Mouse (Mus musculus): ENCODE data around the gene Rftn1. TPM values are rescaled to one million over a fixed set of nuclear protein-coding genes. Genes with fewer than 3 reads are reported as not detected.

The Rftn1 gene
- total and polyA plus RNA-seq, 2 experiments from 2014 or later = 19.7 to 44.4 TPM

DNA sequence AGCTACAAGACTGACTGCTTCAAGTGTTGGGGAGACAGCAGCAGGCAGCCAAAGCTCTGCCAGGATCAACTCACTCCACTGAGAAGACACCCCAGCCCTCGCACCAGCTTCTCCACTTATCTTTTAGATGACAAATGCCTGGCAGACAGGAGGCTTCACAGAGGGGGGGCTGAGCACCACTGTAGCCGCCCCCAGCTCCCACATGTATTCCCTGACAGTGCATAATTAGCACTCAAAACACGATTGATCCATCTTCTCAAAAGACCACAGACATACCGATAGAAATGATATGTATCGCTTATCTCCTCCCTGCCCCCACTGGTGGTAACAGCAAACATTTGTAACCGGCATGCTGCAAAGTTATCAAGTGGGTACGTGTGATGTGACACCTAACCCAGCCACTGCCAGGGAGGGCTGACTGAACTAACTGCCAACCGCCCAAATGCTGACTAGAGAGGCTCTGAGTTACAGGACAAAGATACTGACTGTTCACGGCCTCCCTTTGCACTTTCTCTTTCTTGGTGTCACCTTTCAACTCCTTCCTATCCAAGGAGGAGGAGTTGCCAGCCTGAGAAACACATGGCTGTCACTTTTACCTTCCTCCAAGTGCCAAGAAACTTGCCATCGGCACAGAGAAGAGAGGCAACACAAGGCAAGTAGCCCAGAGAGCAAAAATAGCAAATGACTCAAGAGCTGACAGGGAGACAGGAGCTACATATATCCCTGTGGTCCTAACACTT lies 120.4 kb downstream of the Rftn1 start:
- Histone ChIP-seq H3K9me3 (ENCODE audit: low read length) (no peaks in the 10 kb centered on the region), H3K9ac (replicated peaks; ENCODE audit: low read length) (no peak overlapping the region)

DNA sequence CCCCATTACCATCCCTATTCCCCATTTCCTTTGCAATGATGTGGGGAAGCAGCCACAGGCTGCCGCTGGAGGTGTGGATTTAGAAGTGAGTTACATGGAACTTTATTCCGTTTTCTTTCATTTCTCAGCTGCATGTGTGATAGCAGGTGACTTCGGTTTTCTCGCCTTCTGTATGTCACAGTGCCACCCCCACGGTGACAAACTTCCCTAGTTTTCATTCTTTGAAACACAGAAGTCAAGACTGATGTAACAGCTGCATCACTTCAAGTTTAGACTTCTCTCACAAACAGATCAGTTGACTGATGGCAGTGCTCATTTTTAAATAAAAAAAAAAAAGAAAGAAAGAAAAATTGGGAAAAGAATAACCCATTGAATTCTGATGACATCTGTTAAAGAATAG lies 121.3 kb downstream of the Rftn1 start:
- WGBS = 87% methylated on average over 5 of the region's 5 CpGs
- no peaks in the 10 kb centered on the region for H3K27me3 ChIP-seq (ENCODE audit: insufficient read depth, low read length)
- no peak for TF ChIP-seq CTCF (IDR thresholded peaks at IDR 0.05; ENCODE audit: low read depth)
- no peak overlapping the region for H3K4me3 ChIP-seq (ENCODE audit: low read length)
- no peak overlapping the region for H3K9ac ChIP-seq (replicated peaks; ENCODE audit: low read length)
- H3K27ac ChIP-seq = no peak overlapping the region
- no peak overlapping the region for H3K4me2 ChIP-seq (ENCODE audit: low read depth, low read length)
- ATAC-seq = no peak
- H3K36me3 ChIP-seq (ENCODE audit: insufficient read depth, low read length) = no peaks in the 10 kb centered on the region
- DNase-seq (ENCODE audit: low spot score) = no peak
- H3K9me3 ChIP-seq (ENCODE audit: low read length) = no peaks in the 10 kb centered on the region
- H3K4me1 ChIP-seq (ENCODE audit: insufficient read depth, low read length) = no peaks in the 10 kb centered on the region

More for the DNA sequence above, 120.4 kb downstream of the Rftn1 start:
- Histone ChIP-seq H3K4me2 (ENCODE audit: low read depth, low read length) (no peak overlapping the region), H3K27me3 (ENCODE audit: insufficient read depth, low read length) (no peaks in the 10 kb centered on the region), H3K27ac (no peak overlapping the region), H3K36me3 (ENCODE audit: insufficient read depth, low read length) (no peaks in the 10 kb centered on the region), H3K4me1 (ENCODE audit: insufficient read depth, low read length) (no peaks in the 10 kb centered on the region), H3K4me3 (ENCODE audit: low read length) (no peak overlapping the region)
- no peak for TF ChIP-seq CTCF (IDR thresholded peaks at IDR 0.05; ENCODE audit: low read depth)
- WGBS = 52% methylated on average over 10 of the region's 10 CpGs
- ATAC-seq = no peak
- no peak for DNase-seq (ENCODE audit: low spot score)

DNA sequence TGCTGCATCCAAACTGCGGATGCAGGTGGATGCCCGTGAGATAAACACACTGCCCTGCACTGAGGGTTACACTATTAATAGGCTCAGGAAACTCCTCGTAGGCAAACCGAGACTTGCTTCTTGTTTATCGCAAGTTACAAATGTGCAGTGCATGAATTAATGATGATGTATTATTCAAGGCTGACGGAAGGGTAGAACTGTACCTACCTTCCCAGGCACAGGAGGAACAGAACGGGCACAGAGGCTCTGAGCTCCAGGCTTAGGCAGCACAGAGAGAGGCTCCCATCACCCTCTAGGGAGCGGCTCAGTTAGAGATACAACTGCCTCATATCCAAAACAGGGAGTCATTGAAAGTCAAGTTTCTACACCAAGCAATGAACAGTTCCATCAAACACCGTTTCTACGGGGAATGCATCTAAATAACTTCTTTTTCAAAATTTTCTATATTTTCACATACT lies 121.8 kb downstream of the Rftn1 start:
- Histone ChIP-seq H3K27me3 (ENCODE audit: insufficient read depth, low read length) (no peaks in the 10 kb centered on the region), H3K4me1 (ENCODE audit: insufficient read depth, low read length) (no peaks in the 10 kb centered on the region), H3K4me3 (ENCODE audit: low read length) (no peak overlapping the region), H3K9ac (replicated peaks; ENCODE audit: low read length) (no peak overlapping the region), H3K27ac (no peak overlapping the region), H3K9me3 (ENCODE audit: low read length) (no peaks in the 10 kb centered on the region), H3K4me2 (ENCODE audit: low read depth, low read length) (no peak overlapping the region), H3K36me3 (ENCODE audit: insufficient read depth, low read length) (no peaks in the 10 kb centered on the region)
- 88% methylated on average over 10 of the region's 10 CpGs for WGBS
- no peak for TF ChIP-seq CTCF (IDR thresholded peaks at IDR 0.05; ENCODE audit: low read depth)
- DNase-seq (ENCODE audit: low spot score) = no peak
- no peak for ATAC-seq

- no peak for TF ChIP-seq CTCF (IDR thresholded peaks at IDR 0.05; ENCODE audit: low read depth)
Observed at GRCm38 (mm10) chr17:50067774-50068680, 122.4 kb downstream of the Rftn1 start.

GRCm38 (mm10) chr17:50066822-50067713 lies 123.4 kb downstream of the Rftn1 start:
- Histone ChIP-seq H3K4me2 (ENCODE audit: low read depth, low read length) (no peak overlapping the region), H3K4me1 (ENCODE audit: insufficient read depth, low read length) (no peaks in the 10 kb centered on the region), H3K27ac (no peak overlapping the region), H3K9me3 (ENCODE audit: low read length) (no peaks in the 10 kb centered on the region), H3K4me3 (ENCODE audit: low read length) (no peak overlapping the region), H3K36me3 (ENCODE audit: insufficient read depth, low read length) (no peaks in the 10 kb centered on the region), H3K9ac (replicated peaks; ENCODE audit: low read length) (no peak overlapping the region), H3K27me3 (ENCODE audit: insufficient read depth, low read length) (no peaks in the 10 kb centered on the region)
- no peak for TF ChIP-seq CTCF (IDR thresholded peaks at IDR 0.05; ENCODE audit: low read depth)
- ATAC-seq (no peak), DNase-seq (ENCODE audit: low spot score) (no peak)
- 67% methylated on average over 8 of the region's 8 CpGs for WGBS

More at GRCm38 (mm10) chr17:50067774-50068680, 122.4 kb downstream of the Rftn1 start:
- Histone ChIP-seq H3K36me3 (ENCODE audit: insufficient read depth, low read length) (no peaks in the 10 kb centered on the region), H3K9me3 (ENCODE audit: low read length) (no peaks in the 10 kb centered on the region), H3K4me1 (ENCODE audit: insufficient read depth, low read length) (no peaks in the 10 kb centered on the region), H3K9ac (replicated peaks; ENCODE audit: low read length) (no peak overlapping the region), H3K27ac (no peak overlapping the region), H3K4me3 (ENCODE audit: low read length) (no peak overlapping the region), H3K4me2 (ENCODE audit: low read depth, low read length) (no peak overlapping the region), H3K27me3 (ENCODE audit: insufficient read depth, low read length) (no peaks in the 10 kb centered on the region)
- 86% methylated on average over 5 of the region's 5 CpGs for WGBS
- no peak for ATAC-seq
- DNase-seq (ENCODE audit: low spot score) = no peak

Measured in hindbrain, postnatal 0 days (tissue).